Mouse (Mus musculus): Measurements from ENCODE around the gene Ino80d.

- TF ChIP-seq CTCF (IDR thresholded peaks at IDR 0.05; ENCODE audit: insufficient read depth, low read length) = no peak
- no peak for TF ChIP-seq POLR2A (IDR thresholded peaks at IDR 0.05; ENCODE audit: borderline replicate concordance, extremely low read depth, low read depth, low read length)
Observed at GRCm38 (mm10) chr1:63120382-63120781, 5.9 kb upstream of the Ino80d start.

Measured in lung, adult 2 months (tissue).